Mouse (Mus musculus): ENCODE data around the gene Cd248. TPM values are rescaled to one million over a fixed set of nuclear protein-coding genes. Genes with fewer than 3 reads are reported as not detected.
"Not testable (repeated sequence)": the region's sequence is repeated elsewhere in the genome, so short reads cannot be mapped to it uniquely, and the experiment has no call there.

Gene Cd248
- polyA plus RNA-seq, 1 experiment from 2014 or later: not detected

GRCm38 (mm10) chr19:5079279-5079678 lies 11.4 kb downstream of the Cd248 start:
- Histone ChIP-seq H3K79me2 (ENCODE audit: inconsistent target) (no peaks in the 10 kb centered on the region), H3K27ac (no peak overlapping the region), H3K4me3 (ENCODE audit: inconsistent target) (no peak overlapping the region), H3K36me3 (ENCODE audit: inconsistent target) (no peaks in the 10 kb centered on the region)
- 100% methylated on average over 1 of the region's 1 CpGs for WGBS (ENCODE audit: missing documents)

- H3K36me3 ChIP-seq (ENCODE audit: inconsistent target): no peaks in the 10 kb centered on the region
- H3K27ac ChIP-seq: no peak overlapping the region
- 64% methylated on average over 13 of the region's 18 CpGs for WGBS (ENCODE audit: missing documents)
- no peak overlapping the region for H3K4me3 ChIP-seq (ENCODE audit: inconsistent target)
- no peaks in the 10 kb centered on the region for H3K79me2 ChIP-seq (ENCODE audit: inconsistent target)
These were observed 14.1 kb downstream of the Cd248 start for GRCm38 (mm10) chr19:5082005-5082404.

- Histone ChIP-seq H3K36me3 (ENCODE audit: inconsistent target) (no peaks in the 10 kb centered on the region), H3K4me3 (ENCODE audit: inconsistent target) (no peak overlapping the region), H3K27ac (no peak overlapping the region), H3K79me2 (ENCODE audit: inconsistent target) (no peaks in the 10 kb centered on the region)
- 73% methylated on average over 24 of the region's 24 CpGs for WGBS (ENCODE audit: missing documents)
These were observed 14.7 kb downstream of the Cd248 start for GRCm38 (mm10) chr19:5082596-5082995.

- Histone ChIP-seq H3K27ac (no peak overlapping the region), H3K36me3 (ENCODE audit: inconsistent target) (no peaks in the 10 kb centered on the region), H3K79me2 (ENCODE audit: inconsistent target) (peaks cover 6% of the 10 kb centered on the region; the same call in 1 of the 2 replicates), H3K4me3 (ENCODE audit: inconsistent target) (no peak overlapping the region)
- WGBS (ENCODE audit: missing documents): 55% methylated on average over 3 of the region's 3 CpGs
These were observed 16.3 kb downstream of the Cd248 start for GRCm38 (mm10) chr19:5083961-5084833.

GRCm38 (mm10) chr19:5084834-5085144 lies 16.9 kb downstream of the Cd248 start:
- Histone ChIP-seq H3K4me3 (ENCODE audit: inconsistent target) (no peak overlapping the region; the same call in 1 of the 2 replicates), H3K36me3 (ENCODE audit: inconsistent target) (no peaks in the 10 kb centered on the region), H3K27ac (no peak overlapping the region), H3K79me2 (ENCODE audit: inconsistent target) (peaks cover 9% of the 10 kb centered on the region; the same call in 1 of the 2 replicates)
- 11% methylated on average over 15 of the region's 15 CpGs for WGBS (ENCODE audit: missing documents)

GRCm38 (mm10) chr19:5085145-5085863 lies 17.4 kb downstream of the Cd248 start, which contains the start of gene Tmem151a:
Gene Tmem151a (minus strand): TSS chr19:5085531.
- H3K4me3 ChIP-seq (ENCODE audit: inconsistent target): no peak within 1 kb of the TSS; the same call in 1 of the 2 replicates
- no peaks in the 10 kb centered on the region for H3K36me3 ChIP-seq (ENCODE audit: inconsistent target)
- H3K79me2 ChIP-seq (ENCODE audit: inconsistent target): peaks cover 9% of the 10 kb centered on the region; the same call in 1 of the 2 replicates
- no peak within 1 kb of the TSS for H3K27ac ChIP-seq
- 1% methylated on average over 25 of the region's 69 CpGs for WGBS (ENCODE audit: missing documents)

- not testable (repeated sequence) for H3K36me3 ChIP-seq (ENCODE audit: inconsistent target); H3K27ac ChIP-seq; H3K79me2 ChIP-seq (ENCODE audit: inconsistent target); H3K4me3 ChIP-seq (ENCODE audit: inconsistent target)
- 62% methylated on average over 4 of the region's 4 CpGs for WGBS (ENCODE audit: missing documents)
These were observed 18.7 kb downstream of the Cd248 start for GRCm38 (mm10) chr19:5086533-5086932.

GRCm38 (mm10) chr19:5087884-5088728 lies 20.2 kb downstream of the Cd248 start, which contains the start of gene Yif1a:
Gene Yif1a (plus strand): TSS chr19:5088538.
- H3K4me3 ChIP-seq (ENCODE audit: inconsistent target): peak within 1 kb of the TSS; percentile 96
- peaks cover 9% of the 10 kb centered on the region; the same call in 1 of the 2 replicates for H3K79me2 ChIP-seq (ENCODE audit: inconsistent target)
- 2% methylated on average over 58 of the region's 58 CpGs for WGBS (ENCODE audit: missing documents)
- peak within 1 kb of the TSS; percentile 54 for H3K27ac ChIP-seq
- peaks cover 20% of the 10 kb centered on the region; the same call in 1 of the 2 replicates for H3K36me3 ChIP-seq (ENCODE audit: inconsistent target)

- WGBS (ENCODE audit: missing documents): 100% methylated on average over 4 of the region's 4 CpGs
These were observed 21.4 kb downstream of the Cd248 start for GRCm38 (mm10) chr19:5089324-5089723.

GRCm38 (mm10) chr19:5092083-5092482 lies 24.2 kb downstream of the Cd248 start:
- Histone ChIP-seq H3K27ac (no peak overlapping the region), H3K4me3 (ENCODE audit: inconsistent target) (no peak overlapping the region), H3K79me2 (ENCODE audit: inconsistent target) (peaks cover 9% of the 10 kb centered on the region; the same call in 1 of the 2 replicates), H3K36me3 (ENCODE audit: inconsistent target) (peaks cover 20% of the 10 kb centered on the region; the same call in 1 of the 2 replicates)
- WGBS (ENCODE audit: missing documents): 97% methylated on average over 10 of the region's 10 CpGs

More at GRCm38 (mm10) chr19:5089324-5089723, 21.4 kb downstream of the Cd248 start:
- H3K27ac ChIP-seq: no peak overlapping the region
- H3K79me2 ChIP-seq (ENCODE audit: inconsistent target): peaks cover 9% of the 10 kb centered on the region; the same call in 1 of the 2 replicates
- peak overlapping the region; percentile 96 for H3K4me3 ChIP-seq (ENCODE audit: inconsistent target)
- H3K36me3 ChIP-seq (ENCODE audit: inconsistent target): peaks cover 20% of the 10 kb centered on the region; the same call in 1 of the 2 replicates

- H3K27ac ChIP-seq: no peak overlapping the region
- peaks cover 9% of the 10 kb centered on the region; the same call in 1 of the 2 replicates for H3K79me2 ChIP-seq (ENCODE audit: inconsistent target)
- no peak overlapping the region for H3K4me3 ChIP-seq (ENCODE audit: inconsistent target)
- 84% methylated on average over 12 of the region's 12 CpGs for WGBS (ENCODE audit: missing documents)
- H3K36me3 ChIP-seq (ENCODE audit: inconsistent target): peaks cover 20% of the 10 kb centered on the region; the same call in 1 of the 2 replicates
These were observed 25.8 kb downstream of the Cd248 start for GRCm38 (mm10) chr19:5093481-5094242.

GRCm38 (mm10) chr19:5094243-5094632 lies 26.4 kb downstream of the Cd248 start:
- WGBS (ENCODE audit: missing documents): 3% methylated on average over 21 of the region's 21 CpGs
- H3K4me3 ChIP-seq (ENCODE audit: inconsistent target): no peak overlapping the region

GRCm38 (mm10) chr19:5094746-5095417 lies 27.0 kb downstream of the Cd248 start:
- H3K36me3 ChIP-seq (ENCODE audit: inconsistent target): peaks cover 22% of the 10 kb centered on the region; the same call in 1 of the 2 replicates
- WGBS (ENCODE audit: missing documents): 44% methylated on average over 11 of the region's 11 CpGs
- no peak overlapping the region for H3K4me3 ChIP-seq (ENCODE audit: inconsistent target)
- H3K27ac ChIP-seq: no peak overlapping the region
- no peaks in the 10 kb centered on the region for H3K79me2 ChIP-seq (ENCODE audit: inconsistent target)

More at GRCm38 (mm10) chr19:5094243-5094632, 26.4 kb downstream of the Cd248 start:
- H3K36me3 ChIP-seq (ENCODE audit: inconsistent target): peaks cover 20% of the 10 kb centered on the region; the same call in 1 of the 2 replicates
- H3K27ac ChIP-seq: no peak overlapping the region
- H3K79me2 ChIP-seq (ENCODE audit: inconsistent target): peaks cover 3% of the 10 kb centered on the region; the same call in 1 of the 2 replicates
